Mouse (Mus musculus) kidney, adult 10 weeks (tissue): Measurements from ENCODE around the gene Gm20441. TPM values are rescaled to one million over a fixed set of nuclear protein-coding genes. Genes with fewer than 3 reads are reported as not detected.

Experiments used
- polyA plus RNA-seq: library from polyadenylated mRNA; stranded (reverse); fragments of 350-450 nt; fragmentation: Illumina TruSeq; extraction: RNeasy Lipid Tissue Mini Kit (QIAGEN cat#74804); gene quantifications from one replicate; pipeline ENCODE4 v1.2.3, GENCODE M21; 2014; ENCODE audit warnings: low read depth, low replicate concordance

Gm20441 gene
- polyA plus RNA-seq, result not detected

DNA sequence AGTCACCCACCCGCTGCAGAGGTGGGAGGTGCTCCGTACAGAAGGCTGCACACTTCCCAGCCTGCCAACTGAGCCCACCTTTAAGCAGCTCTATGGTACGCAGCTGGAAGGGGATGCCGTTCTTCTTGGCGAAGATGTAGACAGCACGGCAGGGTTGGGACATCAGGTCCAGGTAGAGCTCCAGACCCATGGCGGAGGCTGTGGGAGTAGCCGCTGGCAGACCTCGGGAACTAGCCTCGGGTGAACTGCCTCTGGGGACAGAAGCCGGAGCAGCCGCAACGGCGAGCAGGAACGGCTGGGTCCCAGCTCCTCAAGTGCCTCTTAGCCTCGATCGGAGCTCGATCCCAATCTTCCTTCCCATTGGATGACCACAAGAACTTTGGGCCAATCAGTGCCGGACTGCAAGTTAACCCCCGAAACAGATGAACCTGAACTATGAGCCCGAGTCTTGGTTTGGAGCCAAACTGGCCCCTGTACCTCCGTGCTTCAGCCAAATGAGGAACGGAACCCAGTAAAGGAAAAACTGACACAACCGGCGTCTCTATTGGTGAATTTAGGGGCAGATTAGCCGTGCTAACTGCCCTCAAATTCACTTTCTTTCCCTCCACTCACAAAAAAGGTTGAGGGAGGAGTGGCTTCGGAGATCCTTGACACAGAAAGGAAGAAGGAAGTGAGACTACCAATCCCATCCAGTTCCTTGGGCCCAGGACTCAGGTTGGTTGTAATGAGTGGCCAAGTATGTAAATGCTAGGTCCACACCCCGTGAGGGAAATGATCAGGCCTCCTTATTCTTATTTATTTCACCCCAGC is at the start of gene Gm20441, which contains the start of gene Gstt3:
Gm20441 (minus strand) TSS at position 186 of the 810 bp plus-strand sequence.
Gstt3 (minus strand) TSS at position 646 of the 810 bp plus-strand sequence.

DNA sequence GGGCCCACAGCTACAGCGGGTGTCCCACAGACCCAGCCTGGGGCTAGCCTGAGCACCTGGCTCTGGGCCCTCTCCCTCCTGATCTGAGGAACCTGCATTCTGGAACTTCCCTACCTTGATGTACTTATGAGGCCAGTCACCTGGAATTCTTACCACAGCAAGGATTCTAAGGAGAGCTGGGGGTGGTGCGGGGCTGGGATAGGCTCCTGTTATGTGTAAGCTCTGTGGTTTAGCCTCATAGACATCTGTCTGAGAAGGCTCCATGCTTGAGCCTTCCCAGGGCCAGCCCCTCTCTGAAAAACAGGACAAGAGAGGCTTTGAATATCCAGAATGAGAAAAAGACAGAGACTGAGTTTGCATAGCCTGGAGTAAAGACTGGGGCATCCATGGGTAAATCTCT is 41.7 kb upstream of the Gm20441 start, which contains the start of gene Gstt4:
Gstt4 (minus strand) TSS at position 101 of the 400 bp plus-strand sequence.

DNA sequence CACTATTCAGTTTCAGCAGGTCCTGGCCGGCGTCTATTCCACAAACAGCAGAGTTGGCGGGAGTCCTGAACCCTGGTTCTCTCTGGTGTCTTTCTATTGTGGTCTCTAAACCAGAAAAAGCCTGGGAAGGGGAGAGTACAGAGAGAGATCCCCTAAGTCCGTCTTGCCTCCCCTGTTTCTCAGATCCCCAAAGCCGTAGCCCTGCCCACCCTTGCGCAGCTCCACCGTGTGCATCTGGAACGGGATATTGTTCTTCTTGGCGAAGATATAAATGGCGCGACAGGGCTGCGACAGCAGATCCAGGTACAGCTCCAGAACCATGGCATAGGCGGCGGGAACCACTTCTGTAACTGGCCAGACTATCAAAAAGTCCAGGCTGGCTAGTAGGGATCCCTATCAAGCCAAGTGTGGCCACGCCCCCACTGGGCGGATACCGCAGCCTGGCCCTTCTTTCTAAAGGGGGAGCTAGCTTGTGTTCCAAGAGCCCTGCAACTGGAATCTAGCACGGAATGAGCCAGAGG is 17.5 kb upstream of the Gm20441 start, which contains the start of gene Gstt1:
Gstt1 (minus strand) TSS at position 409 of the 521 bp plus-strand sequence.

DNA sequence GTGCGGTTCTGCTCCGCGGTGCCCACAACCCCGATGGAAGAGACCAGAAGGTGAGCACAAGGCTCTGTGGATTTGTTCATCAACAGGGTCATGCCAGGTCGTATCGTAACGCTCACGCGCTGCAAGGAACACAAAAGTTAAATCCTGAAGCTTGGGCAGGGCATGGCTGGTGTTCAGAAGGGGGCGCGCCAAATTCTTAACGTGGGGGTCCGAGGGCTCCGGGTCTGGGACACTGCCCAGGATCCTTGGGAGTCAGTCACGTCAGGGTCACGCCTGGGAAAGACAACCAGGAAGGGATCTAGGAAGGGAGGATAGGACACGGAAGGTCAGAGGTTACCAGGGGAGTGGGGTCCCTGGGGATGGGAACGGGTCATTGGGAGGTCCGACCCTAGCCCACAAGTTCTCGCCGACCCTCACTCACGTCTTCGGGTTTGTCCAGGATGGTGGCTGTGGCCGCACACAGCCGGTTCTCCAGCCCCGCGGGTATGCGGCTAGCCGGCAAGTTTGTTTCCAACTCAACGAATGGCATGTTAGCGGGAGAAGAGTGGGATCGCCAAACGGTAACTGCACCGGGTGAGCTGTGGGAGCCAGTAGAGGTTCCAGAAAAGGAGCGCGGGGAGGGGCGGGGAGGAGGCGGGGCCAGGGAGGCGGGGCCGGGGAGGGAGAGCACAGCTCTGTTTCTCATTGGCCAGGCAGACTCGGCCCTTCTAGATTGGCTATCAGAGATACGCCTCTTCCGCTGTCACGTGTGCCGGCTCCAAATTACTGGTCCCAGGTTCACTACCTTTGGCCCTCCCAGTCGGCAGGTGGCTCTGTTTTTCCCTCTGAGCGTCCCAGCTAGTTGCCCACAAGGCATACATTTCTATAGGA is 7.7 kb downstream of the Gm20441 start, which contains the start of gene Ddt:
Ddt (minus strand) TSS at position 620 of the 870 bp plus-strand sequence.

DNA sequence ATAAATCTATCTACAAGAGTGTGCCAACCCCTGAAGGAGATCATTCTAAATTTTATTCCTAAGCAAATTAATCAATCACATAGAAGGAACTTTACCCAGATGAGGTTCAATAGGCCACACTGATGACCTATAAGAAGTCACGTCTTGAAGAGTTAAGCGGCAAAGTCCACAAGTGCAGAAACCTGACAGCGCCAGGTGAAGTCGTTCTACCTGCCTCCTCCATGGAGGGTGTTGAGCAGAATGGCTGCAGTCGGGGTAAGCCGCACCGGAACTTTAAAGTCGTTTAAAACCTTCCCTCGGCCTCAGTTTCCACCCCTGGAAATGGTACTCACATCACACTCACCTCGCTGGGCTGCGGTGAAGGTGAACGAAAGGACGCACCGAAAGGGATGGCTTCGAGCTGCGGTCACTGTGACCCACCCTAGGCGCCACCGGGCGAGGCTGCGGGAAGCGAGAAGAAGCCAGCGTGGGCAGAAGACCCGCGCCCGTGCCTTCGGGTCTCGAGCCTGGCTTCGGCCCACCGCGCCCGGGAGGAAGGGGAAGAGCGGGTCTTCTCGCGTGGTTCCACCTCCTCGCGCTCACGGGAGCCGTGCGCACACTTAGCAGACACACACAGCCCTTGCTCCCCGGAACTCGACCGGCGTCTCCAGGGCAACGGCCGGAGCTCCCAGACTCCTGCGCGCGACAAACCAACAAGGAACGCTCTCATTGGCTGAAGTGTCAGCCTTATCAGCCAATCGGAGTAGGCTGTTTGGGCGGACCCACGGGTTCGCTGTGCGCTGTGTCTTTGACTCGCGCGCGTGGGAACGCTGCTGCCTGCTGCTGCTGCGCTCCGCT is 16.9 kb downstream of the Gm20441 start, which contains the start of gene Cabin1:
Cabin1 (minus strand) TSS at position 660 of the 837 bp plus-strand sequence.

Other genes starting within 250 kb of the Gm20441 start
- 2.0 TPM for gene Lrrc75b, start 220.6 kb downstream of the Gm20441 start, polyA plus RNA-seq
- gene Ggt1, start 219.3 kb downstream of the Gm20441 start, polyA plus RNA-seq, result 20.9 TPM
- gene Ggt5, start 191.6 kb downstream of the Gm20441 start, polyA plus RNA-seq, result 0.77 TPM
- gene Susd2, start 136.9 kb downstream of the Gm20441 start, polyA plus RNA-seq, result 16.4 TPM
- 5.2 TPM for gene Cabin1, start 16.6 kb downstream of the Gm20441 start, polyA plus RNA-seq
- gene Ddt, start 7.5 kb downstream of the Gm20441 start, polyA plus RNA-seq, result 13.3 TPM
- gene Gstt3, start 460 bp upstream of the Gm20441 start, polyA plus RNA-seq, result 38.1 TPM
- 18.6 TPM for gene Gstt1, start 17.6 kb upstream of the Gm20441 start, polyA plus RNA-seq
- not detected for gene Gstt4, start 41.6 kb upstream of the Gm20441 start, polyA plus RNA-seq
- 16.4 TPM for gene Gstt2, start 56.5 kb upstream of the Gm20441 start, polyA plus RNA-seq
- 1.9 TPM for gene Mif, start 79.3 kb upstream of the Gm20441 start, polyA plus RNA-seq
- not detected for gene Derl3, start 112.5 kb upstream of the Gm20441 start, polyA plus RNA-seq
- 10.3 TPM for gene Smarcb1, start 140.7 kb upstream of the Gm20441 start, polyA plus RNA-seq
- gene Chchd10, start 152.2 kb upstream of the Gm20441 start, polyA plus RNA-seq, result 55.2 TPM
- gene Mmp11, start 155.5 kb upstream of the Gm20441 start, polyA plus RNA-seq, result 1.3 TPM
- gene Gm867, start 159.7 kb upstream of the Gm20441 start, polyA plus RNA-seq, result 0.36 TPM
- not detected for gene Vpreb3, start 162.1 kb upstream of the Gm20441 start, polyA plus RNA-seq
- not detected for gene Gm5134, start 173.6 kb upstream of the Gm20441 start, polyA plus RNA-seq